Mouse (Mus musculus) neural tube, postnatal 0 days (tissue): ENCODE results near the gene Sipa1. TPM values are rescaled to one million over a fixed set of nuclear protein-coding genes. Genes with fewer than 3 reads are reported as not detected.

Source experiments
- microRNA-seq: library from miRNA; unstranded; fragments of <30 nt; microRNA quantifications from one replicate; pipeline ENCODE4, GENCODE M21; 2016
- polyA plus RNA-seq: library from polyadenylated mRNA; unstranded; fragments of >200 nt; fragmentation: Nextera tagmentation; extraction: Ambion mirVana; gene quantifications from 2 replicates; pipeline ENCODE4 v1.2.1, GENCODE M21; 2015

Gene Sipa1
- polyA plus RNA-seq: 22.6 and 22.9 TPM in 2 replicates

DNA sequence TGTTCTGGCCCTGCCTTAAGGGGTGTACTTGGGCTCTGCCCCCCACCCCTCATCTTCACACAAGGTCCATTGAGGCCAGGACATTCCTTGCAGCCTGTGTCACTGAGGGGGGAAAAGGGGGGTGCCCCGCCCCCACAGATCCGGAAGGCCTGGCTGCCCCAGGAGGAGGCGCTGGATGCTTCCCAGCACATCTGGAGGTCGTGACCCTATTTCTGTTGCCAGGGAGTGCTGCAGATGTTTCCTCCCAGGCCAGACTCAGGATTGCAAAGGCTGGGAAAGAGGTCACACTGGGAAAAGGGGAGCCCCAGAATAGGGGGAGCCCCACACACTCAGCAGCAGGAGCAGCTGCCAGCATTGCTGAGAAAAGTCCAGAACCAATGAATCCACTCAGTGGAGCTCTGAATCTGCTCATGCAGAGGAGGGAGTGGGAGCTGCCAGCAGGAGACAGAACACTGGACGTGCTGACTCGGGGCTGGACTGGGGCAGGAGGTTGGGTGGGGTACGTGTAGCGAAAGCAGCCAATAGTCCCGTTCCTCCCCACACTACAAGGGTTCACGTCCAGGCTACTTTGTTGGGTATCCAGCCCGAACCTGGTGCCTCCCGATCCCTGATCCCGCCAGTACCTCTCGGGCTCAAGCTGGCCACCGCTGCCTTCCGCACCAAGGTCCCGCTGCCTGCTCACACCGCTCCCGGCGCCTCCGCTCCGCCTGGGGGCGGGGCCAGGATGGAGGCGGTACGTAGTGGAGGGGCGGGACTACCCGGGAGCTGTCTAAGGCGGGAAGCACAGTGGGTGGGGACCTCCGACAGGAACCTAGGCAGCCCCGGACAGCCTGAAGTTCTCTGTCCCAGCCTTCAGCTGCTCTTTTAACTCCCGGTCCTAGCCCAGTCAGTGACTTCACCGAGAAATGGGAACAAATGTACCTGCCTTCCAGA is at the start of gene Sipa1:
Gene Sipa1, minus strand, starts transcription at position 727 of the 933 bp plus-strand sequence.

DNA sequence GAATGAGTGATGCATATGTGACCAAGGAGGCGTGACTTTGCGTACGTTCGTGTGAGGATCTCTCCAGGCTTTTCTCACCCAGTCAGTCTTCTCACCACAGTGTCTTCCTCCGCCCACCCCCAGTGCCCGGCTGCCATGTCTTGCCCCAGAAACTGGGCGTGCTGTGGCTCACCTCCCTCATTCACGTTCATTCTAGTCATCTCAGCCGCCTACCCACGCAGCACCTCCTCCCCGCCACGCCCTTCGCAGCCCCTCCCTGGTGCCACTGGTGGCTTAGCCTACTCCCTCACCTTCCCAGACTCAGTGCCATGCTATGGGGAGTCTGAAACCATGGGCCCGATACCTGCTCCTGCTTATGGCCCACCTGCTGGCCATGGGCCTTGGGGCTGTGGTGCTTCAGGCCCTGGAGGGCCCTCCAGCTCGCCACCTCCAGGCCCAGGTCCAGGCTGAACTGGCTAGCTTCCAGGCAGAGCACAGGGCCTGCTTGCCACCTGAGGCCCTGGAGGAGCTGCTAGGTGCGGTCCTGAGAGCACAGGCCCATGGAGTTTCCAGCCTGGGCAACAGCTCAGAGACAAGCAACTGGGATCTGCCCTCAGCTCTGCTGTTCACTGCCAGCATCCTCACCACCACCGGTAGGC is 40.8 kb upstream of the Sipa1 start, which contains the start of gene Kcnk7:
Gene Kcnk7, plus strand, starts transcription at position 205 of the 638 bp plus-strand sequence.

GRCm38 (mm10) chr19:5688200-5689087 is 24.9 kb upstream of the Sipa1 start, which contains the start of the genes Map3k11 and Pcnx3:
Gene Map3k11, plus strand, starts transcription at chr19:5688742.
Gene Pcnx3, minus strand, starts transcription at chr19:5688908.

DNA sequence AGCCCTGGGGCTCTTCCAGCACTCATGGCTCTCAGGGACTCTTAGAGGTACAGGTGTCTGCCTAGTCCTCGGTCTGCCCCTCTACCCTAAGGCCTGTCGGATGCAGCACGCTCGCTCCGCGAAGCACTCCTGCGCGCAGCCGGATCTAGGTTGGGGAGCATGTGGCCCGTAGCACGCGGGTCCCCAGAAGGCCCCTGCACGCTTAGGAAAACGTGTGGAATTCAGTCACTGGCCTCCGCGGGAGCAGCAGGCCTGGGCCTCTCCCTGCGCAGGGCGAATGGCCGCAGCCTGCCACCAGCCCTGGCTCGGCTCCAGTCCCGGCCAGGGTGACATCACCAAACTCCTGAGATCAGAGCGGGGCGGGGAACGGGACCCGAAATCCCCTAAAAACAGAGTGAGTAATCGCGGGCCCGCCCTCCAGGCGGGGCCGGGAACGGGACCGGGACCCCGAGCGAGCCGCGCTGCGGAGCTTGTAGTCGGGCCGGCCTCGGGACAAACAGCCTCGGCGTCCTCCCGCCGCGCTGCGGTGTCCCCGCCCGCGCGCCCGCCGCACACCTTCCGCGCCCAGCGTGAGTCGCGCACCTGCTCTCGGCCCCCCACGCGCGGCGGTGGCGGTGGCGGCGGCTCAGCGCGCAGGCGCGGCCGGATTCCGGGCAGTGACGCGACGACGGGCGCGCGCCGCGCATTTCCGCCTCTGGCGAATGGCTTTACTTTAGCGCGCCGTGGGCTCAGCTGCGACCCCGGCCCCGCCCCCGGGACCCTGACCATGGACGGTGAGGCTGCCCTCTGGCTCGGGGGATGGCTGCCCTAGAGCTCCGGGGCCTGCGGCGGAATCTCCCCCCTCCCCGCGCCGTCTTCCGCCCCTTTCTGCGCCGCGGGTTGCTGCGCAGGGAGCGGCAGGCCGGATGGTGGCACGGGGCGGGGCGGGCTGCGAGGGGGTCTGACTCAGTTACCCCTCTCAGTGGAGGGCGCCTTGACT is 26.1 kb downstream of the Sipa1 start, which contains the start of gene Rela:
Gene Rela, plus strand, starts transcription at position 415 of the 979 bp plus-strand sequence.

GRCm38 (mm10) chr19:5609547-5610404 is 53.7 kb downstream of the Sipa1 start, which contains the start of gene Kat5:
Gene Kat5, minus strand, starts transcription at chr19:5610237.

GRCm38 (mm10) chr19:5601752-5602541 is 61.6 kb downstream of the Sipa1 start, which contains the start of gene Rnaseh2c:
Gene Rnaseh2c, plus strand, starts transcription at chr19:5601873.

Small RNAs within 50 kb of the gene (microRNA-seq; reads per million reads assigned to microRNA genes)
- gene Mir6987: not detected

Other genes starting within 250 kb of the Sipa1 start
- 343 and 347 TPM in 2 replicates for gene Drap1, start 238.7 kb downstream of the Sipa1 start, polyA plus RNA-seq
- 89.6 and 104 TPM in 2 replicates for gene AI837181, start 238.6 kb downstream of the Sipa1 start, polyA plus RNA-seq
- not detected in 2 replicates for gene Fosl1, start 216.2 kb downstream of the Sipa1 start, polyA plus RNA-seq
- 21.3 and 22.9 TPM in 2 replicates for gene Ccdc85b, start 205.8 kb downstream of the Sipa1 start, polyA plus RNA-seq
- 161 and 163 TPM in 2 replicates for gene Fibp, start 203.1 kb downstream of the Sipa1 start, polyA plus RNA-seq
- gene Ctsw, start 195.2 kb downstream of the Sipa1 start, polyA plus RNA-seq: 1.4 and 2.2 TPM in 2 replicates
- gene Efemp2, start 189.8 kb downstream of the Sipa1 start, polyA plus RNA-seq: 44.4 and 50.1 TPM in 2 replicates
- gene Mus81, start 175.3 kb downstream of the Sipa1 start, polyA plus RNA-seq: 33.8 and 43.8 TPM in 2 replicates
- 2,893 and 3,202 TPM in 2 replicates for gene Cfl1, start 173.3 kb downstream of the Sipa1 start, polyA plus RNA-seq
- not detected in 2 replicates for gene 1700020D05Rik, start 159.9 kb downstream of the Sipa1 start, polyA plus RNA-seq
- 74.9 and 90.0 TPM in 2 replicates for gene Snx32, start 153.2 kb downstream of the Sipa1 start, polyA plus RNA-seq
- gene Ovol1, start 103.1 kb downstream of the Sipa1 start, polyA plus RNA-seq: 0.25 TPM in 1 of 2 replicates, not detected in the other
- 3.7 and 3.8 TPM in 2 replicates for gene Ap5b1, start 95.7 kb downstream of the Sipa1 start, polyA plus RNA-seq
- 67.3 and 75.0 TPM in 2 replicates for gene Rnaseh2c, start 61.8 kb downstream of the Sipa1 start, polyA plus RNA-seq
- gene Kat5, start 53.5 kb downstream of the Sipa1 start, polyA plus RNA-seq: 61.9 and 70.5 TPM in 2 replicates
- gene Rela, start 26.2 kb downstream of the Sipa1 start, polyA plus RNA-seq: 27.0 and 30.9 TPM in 2 replicates
- 10.7 and 12.0 TPM in 2 replicates for gene Map3k11, start 25.0 kb upstream of the Sipa1 start, polyA plus RNA-seq
- gene Pcnx3, start 25.2 kb upstream of the Sipa1 start, polyA plus RNA-seq: 16.5 and 22.2 TPM in 2 replicates
- 0.25 and 0.53 TPM in 2 replicates for gene Kcnk7, start 40.7 kb upstream of the Sipa1 start, polyA plus RNA-seq
- gene Ehbp1l1, start 62.6 kb upstream of the Sipa1 start, polyA plus RNA-seq: 39.6 and 46.6 TPM in 2 replicates
- gene Fam89b, start 65.9 kb upstream of the Sipa1 start, polyA plus RNA-seq: 111 and 124 TPM in 2 replicates
- 20.0 and 20.8 TPM in 2 replicates for gene Ltbp3, start 77.2 kb upstream of the Sipa1 start, polyA plus RNA-seq
- 75.6 and 85.9 TPM in 2 replicates for gene Scyl1, start 107.7 kb upstream of the Sipa1 start, polyA plus RNA-seq
- gene Frmd8, start 211.6 kb upstream of the Sipa1 start, polyA plus RNA-seq: 12.2 and 12.5 TPM in 2 replicates
- 2.9 TPM in 2 replicates for gene Slc25a45, start 214.1 kb upstream of the Sipa1 start, polyA plus RNA-seq
- 6.3 and 8.0 TPM in 2 replicates for gene Tigd3, start 230.4 kb upstream of the Sipa1 start, polyA plus RNA-seq
- 49.1 and 55.8 TPM in 2 replicates for gene Dpf2, start 249.3 kb upstream of the Sipa1 start, polyA plus RNA-seq